Mouse (Mus musculus): ENCODE measurements at regions not wholly inside any gene's neighbourhood (a gene's known extent, or its start where the extent isn't known, plus 50 kb on each side); places are given as distances from the start of the nearest gene placed in this dataset.

GRCm38 (mm10) chrX:57917441-57918145, 104.9 kb upstream of the Zic3 start:
- TF ChIP-seq CTCF (conservative IDR thresholded peaks at IDR 0.05; ENCODE audit: insufficient read depth, insufficient read length, low read depth, low read length) (no peak), POLR2A (IDR thresholded peaks at IDR 0.05; ENCODE audit: low read depth, low read length) (no peak)

Data from kidney, adult 2 months (tissue).